Mouse (Mus musculus): Measurements from ENCODE around the gene Pax3.

Gene Pax3

DNA sequence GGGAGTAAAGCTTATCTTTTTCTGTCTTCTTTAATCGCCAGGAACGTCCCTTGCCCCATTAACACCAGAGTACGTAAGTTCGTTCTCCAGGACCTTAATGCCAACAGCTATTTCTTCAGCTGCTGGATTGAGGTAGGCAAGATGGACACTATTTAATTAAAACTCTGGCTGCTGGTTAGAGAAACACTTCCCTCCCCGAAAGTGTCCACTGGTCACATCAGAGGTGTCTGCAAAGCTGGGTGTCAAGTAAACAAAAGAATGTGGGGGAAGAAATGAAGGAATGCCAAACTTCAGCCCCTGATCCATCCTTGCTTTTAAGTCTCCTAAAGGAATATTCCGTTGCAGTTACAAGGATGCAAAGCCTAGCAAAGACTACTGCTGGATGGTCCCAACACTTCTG, 24.6 kb downstream of the Pax3 start:
- no peak for DNase-seq (ENCODE audit: low read depth, low spot score)

DNA sequence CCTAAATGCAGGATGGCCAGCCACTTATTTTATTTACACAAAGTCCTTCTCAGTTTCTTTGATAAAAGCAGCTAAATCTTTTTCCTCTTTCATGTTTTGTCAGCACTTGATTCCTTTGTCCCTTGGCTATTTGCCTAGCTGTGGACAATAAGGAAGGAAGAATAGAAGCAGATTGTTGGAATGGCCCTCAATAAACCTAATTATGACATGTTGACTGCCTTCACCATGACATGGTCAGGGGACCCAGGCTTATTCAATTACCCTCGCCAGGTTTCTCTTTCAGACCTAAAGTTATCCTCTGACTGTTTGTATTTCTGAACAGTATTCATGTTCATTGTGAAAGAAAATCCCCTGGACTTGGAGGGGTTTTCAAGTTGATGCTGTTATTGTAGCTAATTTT, 25.3 kb downstream of the Pax3 start:
- DNase-seq (ENCODE audit: low read depth, low spot score) = no peak

DNA sequence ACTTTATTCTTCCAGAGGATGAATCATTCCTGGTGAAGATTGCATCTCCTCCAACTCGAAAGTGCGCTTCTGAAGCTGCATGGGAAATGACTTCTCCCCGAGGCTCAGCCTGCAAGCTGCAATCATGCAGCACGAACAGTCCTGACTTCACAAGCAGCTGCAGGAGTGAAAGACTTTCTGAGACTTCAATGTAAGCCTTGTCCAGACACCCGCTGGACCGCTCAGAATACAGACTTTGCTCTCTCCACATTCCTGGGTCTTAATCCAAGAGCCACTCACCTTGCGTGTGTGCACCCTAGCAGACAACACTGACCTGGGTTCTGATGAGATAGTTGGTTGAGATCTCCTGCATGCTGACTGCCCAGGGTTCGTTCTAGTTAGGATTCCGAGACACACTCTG, 26.2 kb downstream of the Pax3 start:
- no peak for DNase-seq (ENCODE audit: low read depth, low spot score)

DNA sequence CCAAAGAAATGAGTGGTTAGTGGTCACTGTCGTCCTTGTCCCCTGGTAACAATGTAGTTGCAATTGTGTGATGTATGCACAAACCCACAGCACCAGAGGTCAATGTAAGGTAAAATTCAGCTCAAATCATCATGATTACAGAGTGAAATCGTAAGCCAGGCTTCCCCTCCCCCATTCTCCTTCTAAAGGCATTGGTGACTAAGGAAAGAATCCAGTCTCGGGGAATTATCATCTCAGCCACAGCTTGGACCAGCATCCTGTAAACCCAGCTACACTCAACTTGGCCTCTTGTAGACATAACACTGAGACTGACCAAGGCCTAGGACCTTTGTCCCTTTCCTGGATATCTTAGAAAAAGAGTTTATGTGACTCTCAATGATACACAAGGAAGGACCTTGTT, 28.1 kb downstream of the Pax3 start:
- no peak for DNase-seq (ENCODE audit: low read depth, low spot score)

DNA sequence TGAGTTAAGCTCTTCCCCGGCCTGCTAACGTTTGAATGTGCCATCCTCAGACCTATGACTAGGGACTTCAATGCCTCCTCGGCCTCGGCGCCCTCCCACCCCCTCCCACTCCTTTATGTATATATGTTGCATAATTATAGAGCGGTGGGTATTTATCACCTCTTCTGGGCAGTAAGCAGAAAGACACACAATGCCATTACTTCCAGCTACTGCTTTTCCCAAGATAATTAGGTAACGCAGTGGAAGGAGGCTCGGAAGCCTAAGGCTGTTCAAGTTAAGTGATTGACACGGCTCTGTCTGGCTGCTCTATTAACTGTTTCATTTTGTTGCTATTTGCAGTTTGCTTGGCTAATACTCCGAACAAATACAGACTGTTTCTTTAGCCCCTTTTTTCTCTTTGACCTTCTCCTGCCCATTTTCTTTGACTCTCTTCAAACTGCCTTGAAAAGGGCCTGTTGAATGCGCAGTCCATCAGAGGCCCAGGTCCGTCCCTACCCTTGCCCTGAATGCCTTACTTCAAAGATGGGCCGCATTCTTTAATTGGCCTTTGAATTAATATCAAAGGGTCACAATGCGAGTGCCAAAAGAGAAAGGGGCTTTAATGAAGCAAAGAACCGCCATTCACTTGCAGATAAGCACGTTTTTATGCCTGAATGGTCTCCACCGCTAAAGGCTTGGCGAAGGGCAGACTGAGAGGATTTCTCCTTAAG, 29.2 kb downstream of the Pax3 start:
- no peak for DNase-seq (ENCODE audit: low read depth, low spot score)

DNA sequence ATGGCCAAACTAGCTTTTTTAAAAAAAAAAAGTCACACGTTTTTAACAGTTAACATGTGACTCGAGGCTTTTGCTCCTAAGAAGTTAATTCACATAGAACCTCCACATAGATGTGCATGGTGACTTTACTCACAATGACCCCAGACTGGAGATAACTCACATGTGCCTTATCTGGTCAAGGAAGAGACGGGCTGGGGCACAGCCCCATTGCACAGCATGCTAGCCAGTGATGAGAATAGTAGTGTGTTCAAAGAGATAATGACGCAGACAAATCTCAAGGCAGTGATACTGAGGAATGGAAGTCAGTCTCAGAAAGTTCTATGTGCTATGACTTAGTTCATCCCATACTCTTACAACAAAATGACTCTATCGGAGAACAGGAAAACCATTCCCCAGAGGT, 35.2 kb downstream of the Pax3 start:
- no peak for DNase-seq (ENCODE audit: low read depth, low spot score)

DNA sequence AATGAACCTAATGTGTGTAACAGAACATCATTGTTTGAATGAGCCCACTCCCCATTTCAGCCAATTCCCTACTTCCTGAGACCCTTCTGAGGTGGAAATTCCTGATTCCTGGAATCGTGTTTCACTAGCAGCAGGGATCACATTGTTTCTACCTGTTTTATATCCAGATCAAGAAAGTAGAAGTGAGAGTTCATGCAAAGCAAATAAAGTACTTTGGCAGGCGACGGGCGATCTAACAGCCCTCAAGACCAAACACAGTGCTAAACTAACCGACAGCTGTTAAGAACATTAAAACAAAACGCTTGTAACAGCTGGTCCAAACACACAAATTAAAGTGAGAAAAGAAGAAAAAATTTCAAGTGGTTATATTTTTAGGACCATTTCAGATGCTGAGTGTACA, 39.0 kb downstream of the Pax3 start:
- DNase-seq (ENCODE audit: low read depth, low spot score) = no peak

DNA sequence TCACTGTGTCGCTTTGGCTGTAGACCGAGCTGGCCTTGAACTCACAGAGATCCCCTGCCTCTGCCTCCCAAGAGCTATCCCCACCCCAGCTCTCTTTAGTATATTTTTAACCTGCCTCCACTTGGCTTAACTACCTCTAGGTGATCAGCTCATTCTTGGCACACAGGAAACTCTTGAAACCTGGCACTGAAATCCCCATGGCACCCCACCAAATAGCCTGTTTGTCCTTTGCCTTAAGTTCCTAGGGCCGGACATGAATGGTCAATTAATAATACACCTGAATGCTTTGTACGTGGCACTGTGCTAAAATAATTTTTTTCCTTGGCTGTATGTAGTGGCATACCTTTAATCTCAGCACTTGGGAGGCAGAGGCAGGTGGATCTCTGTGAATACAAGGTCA, 41.1 kb downstream of the Pax3 start:
- DNase-seq (ENCODE audit: low read depth, low spot score) = no peak

DNA sequence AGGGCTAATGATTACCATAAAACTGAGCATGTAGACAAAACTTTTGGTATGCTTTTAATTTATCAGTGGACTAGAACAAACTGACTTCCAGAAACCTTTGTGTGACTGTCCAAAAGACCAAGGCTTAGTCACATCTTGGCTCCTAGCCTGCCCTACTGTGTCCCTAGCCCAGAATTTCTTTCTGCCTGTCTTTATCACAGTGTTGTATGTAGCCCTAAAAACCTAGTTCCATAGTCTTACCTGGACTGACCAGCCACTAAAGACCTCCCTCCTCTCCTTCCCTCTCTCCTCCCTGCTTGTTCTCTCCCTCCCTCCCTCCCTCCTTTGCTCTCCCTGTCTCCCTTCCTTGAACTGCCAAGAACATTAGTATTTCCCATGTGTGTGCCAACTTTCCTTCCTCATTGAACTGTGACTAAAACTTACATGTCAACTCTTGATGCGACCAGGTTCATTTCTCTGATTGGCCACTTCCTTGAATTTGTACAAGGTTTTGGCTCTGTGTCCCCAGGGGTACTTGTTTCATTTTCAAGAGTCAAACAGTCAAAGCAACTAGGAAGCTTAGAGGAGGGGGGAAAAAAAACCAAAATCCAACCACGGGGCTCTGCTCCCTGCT, 48.8 kb downstream of the Pax3 start:
- no peak for DNase-seq (ENCODE audit: low read depth, low spot score)

DNA sequence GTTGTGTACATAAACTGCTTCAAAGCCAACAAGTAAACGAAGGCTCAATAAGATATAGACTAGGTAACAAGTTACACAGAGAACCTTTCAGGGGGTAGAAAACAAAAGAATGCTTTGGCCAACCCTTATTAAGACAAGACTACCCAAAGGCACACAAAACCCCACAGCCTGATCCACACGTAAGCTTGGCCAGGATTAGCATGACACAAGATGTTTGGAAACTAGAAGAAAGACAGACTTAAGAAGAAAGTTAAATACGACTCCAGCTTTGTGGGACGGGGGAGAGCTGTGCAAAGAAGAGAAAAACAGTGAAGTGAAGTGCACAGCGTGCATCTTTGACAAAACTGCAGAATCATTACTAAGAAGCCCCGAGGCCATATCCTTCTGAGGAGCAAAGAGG, 53.5 kb downstream of the Pax3 start:
- DNase-seq (ENCODE audit: low read depth, low spot score) = no peak

DNA sequence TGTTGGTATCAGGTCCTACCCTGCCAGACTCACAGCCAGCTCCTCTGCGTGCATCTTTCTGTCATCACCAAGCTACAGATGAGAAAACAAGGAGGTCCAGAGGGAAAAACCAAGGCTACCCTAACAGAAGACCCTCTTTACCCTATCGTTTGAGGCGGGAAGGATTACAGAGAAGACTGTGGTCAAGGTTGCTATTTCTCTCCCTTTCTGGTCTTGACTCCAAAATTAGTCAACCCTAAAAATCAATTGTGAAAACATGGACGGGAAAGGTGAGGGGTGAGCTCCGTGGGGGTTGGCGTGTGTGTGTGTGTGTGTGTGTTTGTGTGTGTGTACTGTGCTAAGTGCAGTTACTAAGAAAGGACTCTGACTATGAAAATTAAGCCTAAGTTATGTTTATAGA, 54.0 kb downstream of the Pax3 start:
- DNase-seq (ENCODE audit: low read depth, low spot score) = no peak

DNA sequence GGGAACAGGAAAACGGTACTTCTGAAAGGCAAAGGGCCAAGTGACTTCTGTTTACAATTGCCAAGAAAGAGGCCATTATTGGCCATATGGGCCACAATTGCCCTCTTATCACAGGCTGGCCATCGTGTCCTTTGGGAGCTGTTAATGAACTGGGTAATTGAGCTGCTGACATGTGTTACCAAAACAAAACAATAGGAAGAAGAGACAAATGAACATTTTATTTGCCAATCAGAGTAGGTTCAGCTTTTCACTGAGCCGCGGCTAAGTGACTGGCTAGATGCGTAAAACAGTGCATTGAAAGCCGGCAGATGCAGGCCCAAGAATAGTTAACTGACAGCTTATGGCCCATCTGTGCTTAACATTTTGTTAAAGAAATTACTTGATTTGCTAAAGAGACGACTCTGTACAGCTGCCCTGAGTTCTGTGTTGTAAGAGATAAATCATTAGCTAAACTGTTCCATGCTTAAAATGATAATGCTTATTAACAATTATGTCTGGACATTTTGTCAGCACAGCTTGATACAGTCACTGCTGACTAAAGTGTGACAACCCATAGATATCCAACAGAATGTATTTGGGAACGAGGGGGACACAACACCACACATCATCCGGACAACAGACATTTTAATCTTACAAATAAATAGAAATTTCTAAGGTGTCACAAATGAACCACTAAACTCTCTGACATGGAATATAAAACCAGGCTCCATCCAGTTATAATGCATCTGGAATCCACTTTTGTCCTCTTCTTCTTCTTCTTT, 55.0 kb downstream of the Pax3 start:
- no peak for DNase-seq (ENCODE audit: low read depth, low spot score)

DNA sequence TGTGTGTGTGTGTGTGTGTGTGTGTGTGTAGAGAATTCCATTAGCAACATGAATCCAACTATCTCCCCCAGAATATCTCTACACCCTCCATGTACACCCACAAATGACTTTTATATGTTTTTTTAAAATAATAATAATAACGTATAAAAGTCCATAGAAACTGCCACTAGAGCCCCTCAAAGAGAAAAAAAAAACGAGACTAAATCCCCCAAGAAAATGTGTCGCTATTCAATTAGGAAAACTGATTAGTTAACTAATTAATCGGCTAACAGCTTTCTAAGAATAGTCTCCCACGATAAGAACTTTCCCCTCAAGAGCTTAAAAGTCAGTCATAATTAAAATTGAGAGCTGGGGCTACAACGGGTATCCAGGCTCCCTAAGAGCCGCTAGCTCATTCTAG, 55.6 kb downstream of the Pax3 start:
- DNase-seq (ENCODE audit: low read depth, low spot score) = no peak

DNA sequence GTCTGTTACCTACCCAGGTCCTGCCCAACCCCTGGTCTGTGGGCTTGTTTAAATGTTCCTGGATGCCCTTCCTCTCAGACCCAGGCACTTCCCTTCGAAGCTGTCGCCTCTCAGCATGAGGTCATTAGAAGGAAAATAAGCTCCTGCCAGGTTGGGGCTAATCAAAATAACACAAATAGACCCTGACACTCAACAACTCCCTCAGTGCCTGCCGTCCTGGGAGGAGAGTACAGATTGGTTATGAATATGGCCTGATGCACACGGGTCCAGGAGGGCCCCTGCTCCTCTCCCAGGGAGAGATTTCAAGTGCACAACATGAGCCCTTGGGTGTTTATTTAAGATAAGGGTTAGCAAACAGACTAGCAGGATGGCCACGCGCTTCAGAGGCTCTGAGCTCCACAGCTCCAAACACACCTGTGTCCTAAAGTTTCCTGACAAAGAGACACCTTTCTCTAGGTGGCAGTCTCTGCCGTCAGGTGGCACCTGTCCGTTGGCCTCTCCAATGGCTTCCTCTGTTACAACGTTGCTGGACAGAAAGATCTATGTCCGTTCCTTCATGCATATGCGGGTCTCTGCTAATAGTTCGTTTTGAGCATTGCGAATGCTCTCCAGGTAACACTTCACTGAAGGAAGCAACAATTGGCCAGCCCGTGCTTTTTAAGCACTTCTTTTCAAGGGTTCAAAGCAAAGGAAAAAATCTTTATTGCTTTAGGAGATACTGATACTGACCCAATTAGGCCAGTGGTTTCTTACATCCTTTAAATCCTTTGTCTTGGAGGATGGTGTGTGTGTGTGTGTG, 56.2 kb downstream of the Pax3 start:
- DNase-seq (ENCODE audit: low read depth, low spot score) = no peak

DNA sequence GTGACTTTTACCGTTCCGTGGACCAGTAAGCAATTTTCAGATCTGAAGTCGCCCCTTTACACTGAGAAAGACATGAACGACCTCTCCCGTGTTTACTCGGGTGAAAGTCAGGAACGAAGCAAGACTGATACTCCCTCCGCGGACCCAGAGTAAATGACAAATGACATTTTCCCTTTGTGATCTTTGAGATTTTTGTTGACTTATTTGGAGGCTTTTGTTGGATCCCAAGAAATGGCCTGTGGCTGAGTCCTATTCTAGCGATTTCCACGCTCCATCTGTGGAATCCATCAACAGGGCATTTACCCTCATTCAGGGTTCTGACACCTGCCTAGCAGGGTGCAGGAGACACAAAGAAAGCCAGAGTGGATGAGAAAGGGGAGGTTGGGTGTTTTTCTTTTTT, 57.6 kb downstream of the Pax3 start:
- DNase-seq (ENCODE audit: low read depth, low spot score) = no peak

DNA sequence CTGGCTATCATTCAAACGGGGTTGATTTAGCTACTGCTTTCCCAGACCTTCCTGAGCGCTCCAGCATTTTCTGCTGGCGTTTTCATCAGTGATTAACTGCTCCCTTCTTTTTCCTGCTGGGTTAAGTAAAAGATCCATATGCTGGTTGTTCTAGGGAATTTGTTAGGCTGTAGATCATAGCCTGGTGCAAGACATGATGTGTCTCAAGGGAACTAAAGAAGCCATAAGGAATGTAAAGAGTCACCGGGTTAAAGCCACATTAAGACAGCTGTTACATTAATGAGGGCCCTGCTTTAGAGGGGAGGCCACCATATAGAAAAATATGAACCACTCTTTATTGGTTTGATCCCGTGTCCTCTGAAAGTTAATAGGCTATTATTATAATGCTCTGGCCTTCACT, 67.7 kb downstream of the Pax3 start:
- no peak for DNase-seq (ENCODE audit: low read depth, low spot score)

DNA sequence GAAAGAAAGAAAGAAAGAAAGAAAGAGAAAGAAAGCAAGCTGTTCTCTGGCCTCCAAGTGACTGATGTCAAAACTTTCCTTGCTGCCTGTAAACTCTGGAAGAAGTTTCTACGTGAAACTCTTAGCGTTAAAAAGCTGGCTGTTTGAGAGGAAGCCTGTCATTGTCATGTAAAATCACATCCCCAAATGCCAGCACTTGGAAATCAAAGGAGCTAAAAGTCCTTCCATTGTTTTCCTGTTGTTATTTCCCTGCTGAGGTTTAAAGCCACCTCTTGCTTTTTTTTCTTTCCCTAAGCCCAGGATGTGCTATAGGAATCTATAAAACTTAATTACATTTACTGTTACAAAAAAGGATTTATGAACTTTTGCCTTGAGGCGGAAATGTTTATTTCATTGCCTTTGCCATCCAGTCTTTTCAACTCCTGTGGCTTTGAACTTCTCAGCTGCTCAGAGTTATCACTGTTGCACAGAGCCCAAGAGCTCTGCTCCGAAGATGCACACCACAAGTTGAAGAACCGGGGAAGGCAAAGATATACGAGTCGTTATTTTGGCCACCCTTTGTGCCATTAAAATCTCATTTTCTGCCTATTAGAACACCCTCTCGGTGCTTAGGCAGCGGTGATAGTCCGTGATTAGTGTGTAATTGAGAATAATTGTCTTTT, 76.9 kb downstream of the Pax3 start:
- DNase-seq (ENCODE audit: low read depth, low spot score) = no peak

DNA sequence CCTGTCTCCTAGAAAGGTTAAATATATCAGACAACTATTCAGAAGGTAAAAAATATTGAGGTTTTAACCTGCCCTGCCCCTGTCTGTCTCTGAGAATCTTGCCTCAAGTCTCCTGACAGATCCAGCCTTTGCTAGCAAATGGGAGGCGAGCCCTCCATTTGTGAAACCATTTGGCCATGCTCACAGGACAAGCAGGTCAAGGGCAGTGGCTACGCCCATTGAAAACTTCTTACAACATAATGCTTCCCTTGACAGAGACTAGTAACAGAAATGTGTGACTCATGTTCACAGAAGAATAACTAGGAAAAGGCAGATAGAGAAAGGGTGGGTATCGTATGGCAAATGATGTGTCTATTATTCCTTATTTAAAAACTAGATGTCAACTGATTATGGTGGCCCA, 80.9 kb downstream of the Pax3 start:
- DNase-seq (ENCODE audit: low read depth, low spot score) = no peak

DNA sequence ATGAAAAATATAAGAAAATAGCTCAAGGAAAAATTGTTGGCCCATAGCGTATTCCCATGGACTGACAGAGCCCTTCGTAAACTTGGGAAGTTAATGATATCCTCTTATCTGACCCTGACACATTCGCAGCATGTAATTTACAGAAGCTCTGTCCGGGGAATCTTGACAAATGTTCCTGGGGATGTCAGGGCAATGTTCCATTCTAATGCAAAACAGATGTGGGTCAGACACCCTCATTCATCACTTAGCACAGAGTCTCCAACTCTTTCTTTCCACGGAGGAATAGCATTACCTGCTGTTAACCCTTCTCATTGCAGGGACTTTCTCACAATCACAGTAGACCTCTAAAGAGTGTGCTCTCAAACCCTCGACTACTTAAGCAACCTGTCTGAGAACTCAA, 86.6 kb downstream of the Pax3 start:
- no peak for DNase-seq (ENCODE audit: low read depth, low spot score)

DNA sequence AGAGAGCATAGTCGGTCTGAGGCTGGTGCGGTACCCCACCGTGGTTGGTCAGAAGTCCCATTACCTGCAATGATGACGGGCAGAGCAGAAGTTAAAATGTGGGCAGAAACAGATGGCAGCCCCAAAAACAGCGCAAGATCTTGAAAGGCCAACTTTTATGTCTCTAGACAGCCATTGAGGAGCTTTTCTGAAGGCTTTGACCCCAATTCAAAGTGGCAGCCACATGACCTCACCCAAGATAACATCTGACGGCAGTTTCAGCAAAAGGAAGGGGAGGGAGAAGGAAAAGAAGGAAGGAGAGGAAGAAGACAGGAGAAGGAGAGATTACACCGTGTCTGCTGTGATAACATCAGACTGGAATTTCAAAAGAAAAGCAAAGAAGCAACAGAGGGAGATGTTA, 93.4 kb downstream of the Pax3 start:
- DNase-seq (ENCODE audit: low read depth, low spot score) = no peak

DNA sequence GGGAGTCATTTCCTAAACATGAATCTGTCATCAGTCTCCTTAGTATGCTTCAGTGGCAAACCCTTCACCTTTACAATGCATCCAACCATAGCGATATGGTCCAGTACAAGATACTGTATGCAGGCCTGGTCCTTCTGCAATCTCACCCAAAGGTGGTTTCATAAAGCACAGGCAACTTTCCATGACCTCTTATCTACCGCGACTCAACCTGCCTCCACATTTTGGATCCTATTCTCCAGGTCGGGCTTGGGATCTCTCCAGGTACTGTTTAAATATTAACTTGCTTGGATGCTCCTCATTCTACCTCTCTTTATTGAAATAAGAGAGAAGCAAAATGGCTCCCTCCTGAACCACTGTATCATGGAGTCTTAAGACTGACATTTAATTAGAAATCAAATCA, 103.3 kb downstream of the Pax3 start:
- DNase-seq (ENCODE audit: low read depth, low spot score) = no peak

DNA sequence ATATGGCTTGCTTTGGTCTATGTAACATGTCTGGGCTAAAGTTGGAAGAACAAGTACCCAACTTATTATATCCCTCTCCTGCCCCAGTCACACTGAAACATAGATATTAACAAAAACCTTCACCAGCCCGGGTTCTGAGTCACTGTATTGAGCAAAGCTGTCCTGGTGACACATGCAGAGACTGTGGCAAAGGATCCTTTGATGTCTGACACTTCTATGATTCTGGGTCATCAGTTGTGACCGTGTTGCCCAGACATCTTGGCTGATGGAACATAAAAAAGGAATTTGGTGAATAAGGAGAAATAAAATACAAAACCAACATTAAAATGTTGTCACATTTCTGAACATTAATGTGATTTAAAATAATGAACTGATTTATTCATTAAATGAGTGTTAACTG, 108.3 kb downstream of the Pax3 start:
- DNase-seq (ENCODE audit: low read depth, low spot score) = no peak
